Mouse (Mus musculus): ENCODE data around the gene Nol11. TPM values are rescaled to one million over a fixed set of nuclear protein-coding genes. Genes with fewer than 3 reads are reported as not detected.

Gene Nol11
- total RNA-seq (2018; cell fraction: chromatin; rRNA removed), result 10 to 100 TPM in 23 of 26 experiments, 1 to 10 TPM in 3; 6.6 to 31.0 (median 17.1) TPM
- 10 to 100 TPM in 25 of 26 experiments, 1 to 10 TPM in 1; 9.6 to 18.0 (median 14.6) TPM for total RNA-seq (2018; cell fraction: cytosol; rRNA removed)
- 10 to 100 TPM in 20 of 26 experiments, 1 to 10 TPM in 6; 5.9 to 30.1 (median 12.9) TPM for total RNA-seq (2018; cell fraction: nucleus; rRNA removed)
- 13.8 to 29.6 TPM (median 15.7 TPM) in 3 replicates for polyA plus RNA-seq (2018)

DNA sequence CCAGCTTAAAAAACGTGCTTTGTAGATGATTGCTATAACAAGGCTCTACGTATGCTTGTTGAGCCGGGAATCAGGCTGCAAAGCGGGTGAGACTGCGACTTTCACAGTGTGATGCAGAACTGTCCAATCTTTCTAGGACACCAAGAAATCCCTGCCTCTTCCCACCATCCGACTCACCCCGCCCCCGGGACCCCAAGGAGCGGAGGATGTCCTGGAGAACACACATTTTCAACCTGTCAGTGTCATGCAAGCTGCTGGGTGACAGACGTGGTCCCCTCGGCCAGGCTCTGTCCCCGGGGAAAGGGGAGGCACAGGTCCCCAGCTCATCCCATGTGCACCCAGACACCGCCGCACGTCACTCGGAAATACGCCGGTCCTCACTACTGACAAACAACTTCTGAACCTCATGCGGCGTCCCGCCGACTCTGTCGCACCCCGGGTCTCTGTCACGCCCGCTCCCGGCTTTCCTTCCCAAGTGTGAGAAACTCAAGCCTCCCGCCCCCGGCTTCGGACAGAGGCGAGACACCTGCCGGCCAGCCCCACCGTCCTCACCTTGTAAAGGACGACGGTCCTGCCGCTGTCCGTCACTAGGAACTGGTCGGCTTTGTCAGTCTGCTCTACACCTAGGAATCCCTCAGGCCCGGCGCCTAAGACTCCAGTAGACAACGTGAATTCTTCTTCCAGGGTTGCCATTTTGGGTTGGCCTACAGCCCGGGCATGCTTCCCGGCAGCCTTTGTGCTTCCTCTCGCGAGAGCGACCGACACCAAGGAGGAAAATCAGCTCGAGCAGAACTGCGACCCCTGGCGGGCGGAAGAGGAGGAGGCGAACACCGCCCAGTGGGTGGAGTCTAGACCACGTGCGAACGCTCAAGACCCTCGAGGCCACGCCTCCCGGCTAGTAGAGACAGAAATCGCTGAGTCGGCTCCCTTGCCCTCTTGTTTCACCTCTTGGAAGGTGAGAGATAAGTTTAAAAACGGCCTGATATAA, at the start of gene Nol11:
Gene Nol11 (minus strand): TSS at position 817 of the 988 bp plus-strand sequence.
- 1% methylated on average over 62 of the region's 62 CpGs for WGBS (ENCODE audit: missing documents)
- H3K27ac ChIP-seq, result peak within 1 kb of the TSS; percentile 55
- H3K4me3 ChIP-seq (ENCODE audit: inconsistent target), result peak within 1 kb of the TSS; percentile 98

DNA sequence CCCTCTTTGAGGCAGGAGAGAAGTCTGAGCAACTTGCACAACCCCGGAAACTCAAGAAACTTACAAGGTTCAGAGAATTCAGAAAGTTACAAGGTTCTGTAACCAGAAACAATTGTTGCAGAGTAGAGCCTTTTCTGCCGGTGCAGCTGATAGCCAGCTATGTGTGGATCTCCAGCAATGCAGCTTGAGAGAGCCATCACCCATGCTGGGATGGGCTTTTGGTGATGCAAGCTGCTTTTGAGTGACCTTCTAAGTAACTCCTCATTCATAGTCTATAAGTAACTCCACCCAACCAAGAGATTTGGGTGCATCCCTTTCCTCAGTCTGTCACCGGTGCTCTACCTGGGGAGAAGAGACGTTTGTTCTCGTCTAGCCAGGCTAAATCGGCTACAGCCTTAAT, 49.3 kb upstream of the Nol11 start:
- Histone ChIP-seq H3K4me3 (ENCODE audit: inconsistent target) (no peak overlapping the region), H3K79me2 (ENCODE audit: inconsistent target) (no peaks in the 10 kb centered on the region), H3K36me3 (ENCODE audit: inconsistent target) (peaks cover 8% of the 10 kb centered on the region), H3K27ac (no peak overlapping the region)
- WGBS (ENCODE audit: missing documents), result 94% methylated on average over 6 of the region's 6 CpGs

More for the DNA sequence above, at the start of gene Nol11:
- Histone ChIP-seq H3K36me3 (ENCODE audit: inconsistent target) (peaks cover 21% of the 10 kb centered on the region), H3K79me2 (ENCODE audit: inconsistent target) (peaks cover 35% of the 10 kb centered on the region)

DNA sequence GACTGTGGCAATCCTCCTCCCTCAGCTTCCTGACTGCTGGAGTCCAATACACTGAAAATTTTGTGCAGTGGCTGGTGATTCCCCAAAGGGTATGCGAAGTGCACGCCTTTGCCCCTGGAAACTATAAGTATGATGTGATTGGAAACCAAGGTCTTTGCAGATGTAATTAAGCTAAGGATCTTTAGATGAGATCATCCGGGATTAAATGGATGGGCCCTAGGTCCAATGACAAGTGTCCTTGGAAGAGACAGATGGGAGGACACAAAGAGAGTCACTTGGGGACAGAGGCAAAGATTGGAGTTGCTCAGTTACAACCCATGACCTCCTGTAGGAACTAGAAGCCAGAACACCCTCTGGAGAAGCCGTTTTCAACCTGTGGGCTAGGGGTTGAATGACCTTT, 48.4 kb upstream of the Nol11 start:
- Histone ChIP-seq H3K79me2 (ENCODE audit: inconsistent target) (no peaks in the 10 kb centered on the region), H3K27ac (no peak overlapping the region), H3K36me3 (ENCODE audit: inconsistent target) (peaks cover 14% of the 10 kb centered on the region), H3K4me3 (ENCODE audit: inconsistent target) (no peak overlapping the region)
- 98% methylated on average over 4 of the region's 4 CpGs for WGBS (ENCODE audit: missing documents)

DNA sequence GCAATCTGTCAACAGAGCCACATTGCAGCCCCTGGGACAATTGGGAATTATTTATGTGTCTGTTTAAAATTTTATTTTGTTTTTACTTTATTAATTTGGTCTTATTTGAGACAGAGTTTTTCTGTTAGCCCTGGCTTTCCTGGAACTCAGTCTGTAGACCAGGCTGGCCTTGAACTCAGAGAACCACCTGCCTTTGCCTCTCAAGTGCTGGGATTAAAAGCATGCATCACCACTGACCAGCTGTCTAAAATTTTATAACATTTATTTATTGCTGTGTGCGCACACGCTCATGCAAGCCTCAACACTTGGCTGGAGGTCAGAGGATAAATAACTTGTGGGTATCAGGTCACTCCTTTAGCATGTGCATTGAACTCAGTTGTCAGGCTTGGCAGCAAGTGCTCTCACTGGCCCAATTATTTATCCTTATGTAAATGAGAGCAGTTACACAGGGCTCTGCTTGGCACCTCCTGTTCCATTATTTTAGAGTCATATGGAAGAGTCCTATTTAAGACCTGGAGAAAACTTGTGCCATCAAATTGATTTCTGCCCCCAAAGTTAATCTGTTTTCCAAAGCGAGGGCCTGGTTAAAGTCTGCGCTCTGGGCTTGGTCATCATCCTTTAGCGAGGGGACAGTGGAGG, 44.2 kb upstream of the Nol11 start:
- Histone ChIP-seq H3K27ac (no peak overlapping the region), H3K4me3 (ENCODE audit: inconsistent target) (no peak overlapping the region), H3K79me2 (ENCODE audit: inconsistent target) (no peaks in the 10 kb centered on the region), H3K36me3 (ENCODE audit: inconsistent target) (peaks cover 20% of the 10 kb centered on the region)
- 93% methylated on average over 5 of the region's 5 CpGs for WGBS (ENCODE audit: missing documents)

DNA sequence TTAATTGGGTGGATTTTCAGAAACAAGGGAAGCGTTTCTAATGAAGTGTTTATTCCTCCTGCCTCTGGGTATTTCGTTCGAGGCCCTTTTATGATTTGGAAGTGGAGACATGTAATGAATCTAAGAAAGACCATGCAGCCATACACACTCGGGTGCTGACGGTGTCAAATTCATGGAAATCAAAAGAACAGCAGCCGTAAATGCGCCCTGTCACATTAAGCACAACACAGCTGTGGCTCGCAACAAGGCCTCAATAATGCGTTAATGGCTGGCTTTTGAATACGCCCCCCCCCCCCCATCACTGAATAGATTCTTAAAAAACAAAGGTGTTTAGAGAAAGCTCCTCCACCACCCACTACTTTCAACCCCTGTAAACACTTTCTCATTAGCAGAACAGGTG, 40.9 kb upstream of the Nol11 start:
- peaks cover 20% of the 10 kb centered on the region for H3K36me3 ChIP-seq (ENCODE audit: inconsistent target)
- H3K27ac ChIP-seq, result no peak overlapping the region
- H3K4me3 ChIP-seq (ENCODE audit: inconsistent target), result no peak overlapping the region
- no peaks in the 10 kb centered on the region for H3K79me2 ChIP-seq (ENCODE audit: inconsistent target)
- WGBS (ENCODE audit: missing documents), result 92% methylated on average over 10 of the region's 10 CpGs

DNA sequence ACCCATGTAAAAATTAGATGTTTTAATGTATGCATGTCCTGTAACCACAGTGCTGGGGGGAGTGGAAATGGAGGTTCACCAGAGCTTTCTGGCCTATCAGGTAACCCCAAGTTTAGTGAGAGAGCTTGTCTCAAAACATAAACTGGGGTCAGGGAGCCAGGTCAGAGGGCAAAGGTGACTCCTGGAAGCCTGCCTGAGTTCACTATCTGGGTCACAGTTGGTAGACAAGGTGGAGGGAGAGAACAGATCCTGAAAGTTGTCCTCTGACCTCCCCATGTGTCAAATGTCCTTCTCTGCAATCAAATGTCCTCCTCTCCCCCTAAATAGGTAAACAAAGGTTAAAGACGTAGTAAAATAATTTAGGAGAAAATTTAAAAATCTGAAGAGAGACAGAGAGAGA, 37.2 kb upstream of the Nol11 start:
- no peaks in the 10 kb centered on the region for H3K79me2 ChIP-seq (ENCODE audit: inconsistent target)
- H3K27ac ChIP-seq, result no peak overlapping the region
- no peak overlapping the region for H3K4me3 ChIP-seq (ENCODE audit: inconsistent target)
- H3K36me3 ChIP-seq (ENCODE audit: inconsistent target), result no peaks in the 10 kb centered on the region
- 85% methylated on average over 1 of the region's 1 CpGs for WGBS (ENCODE audit: missing documents)

DNA sequence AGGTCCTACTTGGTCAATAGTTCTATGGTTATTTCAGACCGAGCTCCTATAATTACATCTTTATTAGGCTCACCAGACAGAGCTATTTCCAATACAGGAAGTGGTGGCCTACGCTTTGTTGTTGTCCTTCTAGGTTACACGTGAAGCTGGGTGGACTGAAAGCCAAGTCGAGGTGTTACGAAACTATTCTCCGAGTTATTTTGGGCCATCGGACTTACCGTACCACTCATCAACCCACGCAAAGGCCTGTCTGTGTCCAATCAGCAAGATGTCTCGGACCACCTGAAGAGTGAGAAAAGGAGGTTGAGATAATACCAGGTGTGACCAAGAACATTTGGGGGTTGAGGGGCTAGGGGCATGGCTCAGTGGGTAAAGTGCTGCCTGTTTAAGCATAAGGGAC, 36.8 kb upstream of the Nol11 start:
- WGBS (ENCODE audit: missing documents), result 67% methylated on average over 10 of the region's 10 CpGs
- Histone ChIP-seq H3K36me3 (ENCODE audit: inconsistent target) (no peaks in the 10 kb centered on the region), H3K27ac (no peak overlapping the region), H3K79me2 (ENCODE audit: inconsistent target) (no peaks in the 10 kb centered on the region), H3K4me3 (ENCODE audit: inconsistent target) (no peak overlapping the region)

DNA sequence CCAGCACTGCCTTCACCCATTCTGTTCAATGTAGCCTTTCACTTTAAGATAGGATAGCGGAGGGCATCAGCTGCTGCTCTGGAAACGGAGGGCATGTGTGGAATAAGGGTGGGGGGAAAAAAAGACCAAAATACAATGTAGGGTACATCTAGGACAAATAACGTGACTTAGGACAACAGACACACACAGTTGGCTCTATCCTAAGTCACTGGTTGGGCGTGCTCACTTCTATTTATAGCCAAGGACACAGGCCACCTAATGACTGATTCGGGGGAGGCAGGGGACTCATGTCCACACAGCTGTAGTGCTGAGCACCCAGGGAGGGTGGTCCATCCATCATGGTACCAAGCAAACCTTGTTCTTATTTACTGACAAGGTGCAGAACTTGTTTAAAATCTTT, 36.1 kb upstream of the Nol11 start:
- Histone ChIP-seq H3K79me2 (ENCODE audit: inconsistent target) (no peaks in the 10 kb centered on the region), H3K36me3 (ENCODE audit: inconsistent target) (no peaks in the 10 kb centered on the region), H3K27ac (no peak overlapping the region), H3K4me3 (ENCODE audit: inconsistent target) (no peak overlapping the region)
- 95% methylated on average over 5 of the region's 5 CpGs for WGBS (ENCODE audit: missing documents)

DNA sequence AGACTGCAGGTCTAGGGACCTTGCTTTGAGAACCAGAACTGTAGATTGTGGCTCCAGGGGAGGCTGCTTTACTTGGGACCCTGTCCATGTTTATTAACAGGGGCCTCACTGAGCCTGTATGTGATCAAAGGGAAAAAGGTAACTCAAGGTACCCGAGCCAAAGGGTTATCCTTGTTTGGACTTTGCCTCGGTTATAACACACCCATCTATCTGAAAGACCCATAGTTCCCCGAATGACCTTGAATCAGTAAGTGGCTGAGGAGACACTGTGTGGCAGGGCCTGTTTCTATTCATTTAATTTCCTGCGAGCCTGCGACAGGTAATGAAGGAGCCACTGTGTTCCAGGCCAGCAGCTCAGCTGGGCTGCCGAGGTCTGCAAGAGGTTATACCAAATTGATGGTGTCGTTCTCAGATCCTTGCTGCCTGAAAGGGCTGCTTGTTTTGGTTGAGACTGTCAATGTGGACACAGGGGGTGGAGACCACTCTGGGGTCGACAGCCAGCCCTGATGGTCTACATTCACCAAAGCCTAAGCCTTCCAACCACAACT, 34.6 kb upstream of the Nol11 start:
- H3K79me2 ChIP-seq (ENCODE audit: inconsistent target), result no peaks in the 10 kb centered on the region
- WGBS (ENCODE audit: missing documents), result 90% methylated on average over 8 of the region's 8 CpGs
- H3K36me3 ChIP-seq (ENCODE audit: inconsistent target), result no peaks in the 10 kb centered on the region
- H3K4me3 ChIP-seq (ENCODE audit: inconsistent target), result no peak overlapping the region
- no peak overlapping the region for H3K27ac ChIP-seq

DNA sequence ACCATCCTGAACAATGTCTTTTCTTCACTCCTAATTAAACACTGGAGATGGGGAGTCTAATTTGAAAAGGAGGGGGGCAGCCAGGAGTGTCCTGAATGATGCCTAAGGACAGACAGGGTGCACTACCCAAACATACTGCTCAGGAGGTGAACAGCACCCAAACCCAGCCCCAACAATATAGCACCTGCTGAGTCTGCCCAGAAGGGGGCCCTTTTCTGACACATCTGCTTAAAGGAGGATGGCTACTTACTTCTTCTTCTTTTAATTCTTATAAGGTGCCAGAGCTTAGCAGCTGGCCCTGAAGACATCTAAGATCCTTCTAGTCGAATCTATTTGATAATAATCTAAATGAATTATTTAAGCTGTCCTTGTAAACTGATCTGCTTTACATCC, 34.0 kb upstream of the Nol11 start:
- 88% methylated on average over 1 of the region's 1 CpGs for WGBS (ENCODE audit: missing documents)
- Histone ChIP-seq H3K27ac (no peak overlapping the region), H3K4me3 (ENCODE audit: inconsistent target) (no peak overlapping the region), H3K79me2 (ENCODE audit: inconsistent target) (no peaks in the 10 kb centered on the region), H3K36me3 (ENCODE audit: inconsistent target) (no peaks in the 10 kb centered on the region)

DNA sequence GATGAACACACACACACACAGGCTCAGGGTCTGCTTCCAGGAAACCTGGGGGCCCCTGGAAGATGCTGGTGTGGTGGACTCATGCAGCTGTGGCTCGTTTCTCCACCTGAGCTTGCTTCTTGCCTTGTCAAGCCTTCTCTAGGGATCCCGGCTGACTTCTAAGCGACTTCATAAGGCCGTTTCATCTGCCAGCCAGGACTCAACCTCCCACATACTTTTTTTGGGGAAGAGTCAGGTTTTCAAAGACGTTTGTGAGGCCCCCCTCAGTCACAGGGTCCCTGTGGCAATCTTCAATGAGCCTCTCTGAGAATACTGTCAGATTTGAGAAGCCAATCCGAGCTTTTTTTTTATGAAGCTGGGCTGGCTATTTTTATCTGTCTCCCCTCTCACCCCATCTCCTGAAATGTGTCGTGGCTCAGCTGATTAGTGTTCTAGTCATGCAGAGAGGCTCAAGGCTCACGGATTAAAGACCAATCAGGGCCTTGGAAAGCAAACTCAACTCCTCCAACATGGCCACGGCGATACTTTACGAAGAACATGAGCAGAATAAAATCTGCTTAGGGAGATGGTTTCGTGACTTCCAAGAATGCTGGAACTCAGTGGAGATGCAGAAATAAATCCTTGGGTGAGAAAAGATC, 33.5 kb upstream of the Nol11 start:
- 91% methylated on average over 12 of the region's 12 CpGs for WGBS (ENCODE audit: missing documents)
- no peaks in the 10 kb centered on the region for H3K79me2 ChIP-seq (ENCODE audit: inconsistent target)
- H3K27ac ChIP-seq, result no peak overlapping the region
- H3K36me3 ChIP-seq (ENCODE audit: inconsistent target), result no peaks in the 10 kb centered on the region
- no peak overlapping the region for H3K4me3 ChIP-seq (ENCODE audit: inconsistent target)

DNA sequence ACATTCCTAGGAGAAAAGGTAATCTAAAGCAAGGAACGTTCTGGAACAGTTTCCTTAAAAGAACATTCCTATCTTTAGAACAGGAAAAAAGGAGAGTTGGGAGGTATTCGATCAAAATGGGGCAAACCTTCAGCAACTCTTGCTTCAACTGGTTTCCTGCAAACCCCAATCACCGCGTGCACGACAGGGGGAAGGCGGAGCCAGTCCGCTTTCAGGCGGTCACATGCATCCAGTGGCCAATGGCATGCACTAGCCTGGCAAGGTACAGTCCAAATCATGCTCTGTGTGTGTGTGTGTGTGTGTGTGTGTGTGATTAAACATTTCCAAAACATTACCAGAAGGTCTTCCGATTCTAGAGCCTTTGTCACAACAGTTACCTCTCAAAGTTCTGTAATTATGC, 25.9 kb upstream of the Nol11 start:
- H3K4me3 ChIP-seq (ENCODE audit: inconsistent target), result no peak overlapping the region

DNA sequence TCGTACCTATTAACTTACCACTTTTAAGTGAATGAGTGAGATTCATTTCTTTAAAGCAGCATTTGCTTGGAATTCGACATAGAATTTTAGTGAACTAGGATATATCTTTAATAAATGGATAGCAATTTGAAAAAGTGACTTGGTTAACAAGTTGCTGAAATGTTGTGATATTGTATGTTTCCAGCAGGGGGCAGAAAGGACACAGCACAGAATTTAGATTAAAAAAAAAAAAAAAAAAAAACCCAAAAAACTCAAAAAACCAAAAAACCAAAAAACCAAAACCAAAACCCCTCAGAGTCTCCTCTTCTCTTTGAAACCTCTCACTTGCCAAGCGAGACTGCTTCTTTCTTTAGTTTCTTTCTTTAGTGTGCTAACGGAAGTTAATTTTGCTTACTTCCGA, 24.6 kb upstream of the Nol11 start:
- Histone ChIP-seq H3K79me2 (ENCODE audit: inconsistent target) (no peaks in the 10 kb centered on the region), H3K4me3 (ENCODE audit: inconsistent target) (no peak overlapping the region), H3K27ac (no peak overlapping the region), H3K36me3 (ENCODE audit: inconsistent target) (peaks cover 16% of the 10 kb centered on the region; the same call in 1 of the 2 replicates)
- WGBS (ENCODE audit: missing documents), result 86% methylated on average over 5 of the region's 5 CpGs

More for the DNA sequence above, 25.9 kb upstream of the Nol11 start:
- Histone ChIP-seq H3K36me3 (ENCODE audit: inconsistent target) (peaks cover 16% of the 10 kb centered on the region; the same call in 1 of the 2 replicates), H3K79me2 (ENCODE audit: inconsistent target) (no peaks in the 10 kb centered on the region), H3K27ac (no peak overlapping the region)
- WGBS (ENCODE audit: missing documents), result 94% methylated on average over 9 of the region's 9 CpGs

DNA sequence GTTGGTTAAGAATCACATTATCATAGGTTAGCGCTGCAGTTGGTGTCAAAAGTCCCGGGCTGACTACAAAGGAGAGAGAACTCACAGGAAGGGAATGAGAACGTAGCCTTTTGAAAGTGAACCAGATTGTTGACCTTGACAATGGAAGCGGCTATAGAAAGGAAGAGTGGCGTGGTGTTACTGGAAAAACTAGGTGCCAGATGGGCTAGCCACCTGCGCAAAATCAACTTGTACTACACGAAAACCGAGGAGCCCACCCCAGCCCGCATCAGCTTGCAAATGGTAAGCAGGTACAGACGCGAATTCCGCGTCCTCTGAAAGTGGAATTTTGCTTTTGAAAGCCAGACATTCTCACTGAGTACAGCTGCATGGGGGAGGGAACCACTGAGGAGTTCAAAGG, 20.6 kb upstream of the Nol11 start:
- Histone ChIP-seq H3K27ac (no peak overlapping the region), H3K36me3 (ENCODE audit: inconsistent target) (peaks cover 4% of the 10 kb centered on the region; the same call in 1 of the 2 replicates), H3K4me3 (ENCODE audit: inconsistent target) (no peak overlapping the region), H3K79me2 (ENCODE audit: inconsistent target) (no peaks in the 10 kb centered on the region)
- WGBS (ENCODE audit: missing documents), result 96% methylated on average over 12 of the region's 13 CpGs
